Mouse (Mus musculus) MEL (cell line): ENCODE data around the gene Adora3. TPM values are rescaled to one million over a fixed set of nuclear protein-coding genes. Genes with fewer than 3 reads are reported as not detected.

ENCODE experiments used
- DNase-seq: peaks from one replicate; pipeline ENCODE4 v3.0.0; 2011; ENCODE audit warnings: low read depth, low spot score
- H3K27ac ChIP-seq: 2 replicates; pipeline ENCODE4 v1.5.1; 2012; ENCODE audit warnings: low read depth, mild to moderate bottlenecking, control low read depth, low read length, moderate library complexity; ENCODE audit not compliant: control insufficient read depth
- H3K27me3 ChIP-seq, 2 experiments: fragments of 150-350 bp in 1 of 2; sonication (generic) in 1 of 2; 2 replicates each; pipeline ENCODE4 v1.6.1; 2012; ENCODE audit warnings: low read length in 2 of 2, mild to moderate bottlenecking in 2 of 2, improper control_type of control experiment in 1 of 2, moderate library complexity in 1 of 2; ENCODE audit not compliant: insufficient read depth in 2 of 2, control insufficient read depth in 1 of 2
- H3K36me3 ChIP-seq, 2 experiments: 2 replicates each; pipeline ENCODE4 v1.6.1; 2012 to 2014; ENCODE audit warnings: low read length in 2 of 2, improper control_type of control experiment in 1 of 2, inconsistent platforms in 1 of 2, mild to moderate bottlenecking in 1 of 2; ENCODE audit not compliant: insufficient read depth in 2 of 2, control insufficient read depth in 1 of 2
- H3K4me1 ChIP-seq, 2 experiments: fragments of 150-350 bp in 1 of 2; sonication (generic) in 1 of 2; 2 replicates each; pipeline ENCODE4 v1.6.1; 2012; ENCODE audit warnings: low read length in 2 of 2, improper control_type of control experiment in 1 of 2, mild to moderate bottlenecking in 1 of 2; ENCODE audit not compliant: insufficient read depth in 2 of 2, control insufficient read depth in 1 of 2
- H3K4me3 ChIP-seq, 2 experiments: fragments of 150-350 bp in 1 of 2; sonication (generic) in 1 of 2; 2 replicates each; pipeline ENCODE4 v1.5.1; 2012; ENCODE audit warnings: low read depth in 2 of 2, low read length in 2 of 2, mild to moderate bottlenecking in 2 of 2, moderate library complexity in 2 of 2, control low read depth in 1 of 2, improper control_type of control experiment in 1 of 2; ENCODE audit not compliant: control insufficient read depth in 1 of 2, insufficient read depth in 1 of 2
- H3K79me2 ChIP-seq: 2 replicates; pipeline ENCODE4 v1.6.1; 2012; ENCODE audit warnings: mild to moderate bottlenecking, low read length, moderate library complexity; ENCODE audit not compliant: control insufficient read depth, poor library complexity, insufficient read depth
- H3K9ac ChIP-seq: 2 replicates; pipeline ENCODE4 v1.6.1; 2012; ENCODE audit warnings: low read depth, mild to moderate bottlenecking, control low read depth, low read length, moderate library complexity; ENCODE audit not compliant: control insufficient read depth, poor library complexity, severe bottlenecking
- H3K9me3 ChIP-seq: fragments of 150-350 bp; sonication (generic); replicated peaks from 2 replicates; pipeline ENCODE4 v1.6.1; 2012; ENCODE audit warnings: mild to moderate bottlenecking, low read length, improper control_type of control experiment, moderate library complexity; ENCODE audit not compliant: insufficient read depth
- BHLHE40 ChIP-seq: IDR thresholded peaks from 2 replicates; pipeline ENCODE4 v1.6.1; 2012; ENCODE audit warnings: low read depth, mild to moderate bottlenecking, inconsistent platforms, low read length, improper control_type of control experiment, borderline replicate concordance
- CHD1 ChIP-seq: IDR thresholded peaks from 2 replicates; pipeline ENCODE4 v1.6.1; 2012; ENCODE audit warnings: low read depth, mild to moderate bottlenecking, inconsistent platforms, low read length, improper control_type of control experiment
- CTCF ChIP-seq, 3 experiments: IDR thresholded peaks in 2 of 3; conservative IDR thresholded peaks in 1 of 3; 2 replicates each; pipeline ENCODE4 v1.5.1; 2011 to 2012; ENCODE audit warnings: low read length in 3 of 3, low read depth in 2 of 3, mild to moderate bottlenecking in 2 of 3, improper control_type of control experiment in 1 of 3, inconsistent platforms in 1 of 3, mixed read lengths in 1 of 3, moderate library complexity in 1 of 3; ENCODE audit not compliant: control insufficient read depth in 1 of 3, insufficient read depth in 1 of 3, poor library complexity in 1 of 3, severe bottlenecking in 1 of 3
- E2F4 ChIP-seq: IDR thresholded peaks from 2 replicates; pipeline ENCODE4 v1.6.1; 2011; ENCODE audit warnings: low read depth, low read length, improper control_type of control experiment, borderline replicate concordance
- ELF1 ChIP-seq: IDR thresholded peaks from 2 replicates; pipeline ENCODE4 v1.6.1; 2014; ENCODE audit warnings: low read depth, mild to moderate bottlenecking, inconsistent platforms, low read length, improper control_type of control experiment, moderate library complexity
- EP300 ChIP-seq, 2 experiments: IDR thresholded peaks; 2 replicates each; pipeline ENCODE4 v1.6.1; 2011; ENCODE audit warnings: improper control_type of control experiment in 2 of 2, low read length in 2 of 2, low read depth in 1 of 2, mild to moderate bottlenecking in 1 of 2
- ETS1 ChIP-seq: IDR thresholded peaks from 2 replicates; pipeline ENCODE4 v1.6.1; 2012; ENCODE audit warnings: low read depth, mild to moderate bottlenecking, inconsistent platforms, low read length, improper control_type of control experiment, moderate library complexity
- GATA1 ChIP-seq: IDR thresholded peaks from 2 replicates; pipeline ENCODE4 v1.6.1; 2011; ENCODE audit warnings: low read depth, low read length, improper control_type of control experiment
- JUND ChIP-seq: IDR thresholded peaks from 2 replicates; pipeline ENCODE4 v1.6.1; 2011; ENCODE audit warnings: low read depth, mild to moderate bottlenecking, improper control_type of control experiment, low read length
- KAT2A ChIP-seq: conservative IDR thresholded peaks from 2 replicates; pipeline ENCODE4 v1.6.1; 2012; ENCODE audit warnings: low read depth, low read length, improper control_type of control experiment, inconsistent platforms
- MAFK ChIP-seq: IDR thresholded peaks from 2 replicates; pipeline ENCODE4 v1.6.1; 2011; ENCODE audit warnings: low read depth, mild to moderate bottlenecking, low read length, improper control_type of control experiment, borderline replicate concordance
- MYB ChIP-seq: IDR thresholded peaks from 2 replicates; pipeline ENCODE4 v1.6.1; 2011; ENCODE audit warnings: mild to moderate bottlenecking, low read depth, low read length, improper control_type of control experiment
- NELFE ChIP-seq: IDR thresholded peaks from 2 replicates; pipeline ENCODE4 v1.6.1; 2011; ENCODE audit warnings: low read depth, low read length, improper control_type of control experiment
- POLR2A ChIP-seq, 2 experiments: IDR thresholded peaks; 2 replicates each; pipeline ENCODE4 v1.6.1; 2011 to 2012; ENCODE audit warnings: low read length in 2 of 2, mild to moderate bottlenecking in 2 of 2, control low read depth in 1 of 2, improper control_type of control experiment in 1 of 2, low read depth in 1 of 2, moderate library complexity in 1 of 2; ENCODE audit not compliant: control insufficient read depth in 1 of 2, insufficient read depth in 1 of 2, poor library complexity in 1 of 2
- RAD21 ChIP-seq: IDR thresholded peaks from 2 replicates; pipeline ENCODE4 v1.6.1; 2011; ENCODE audit warnings: mild to moderate bottlenecking, low read depth, low read length, improper control_type of control experiment
- RCOR1 ChIP-seq: IDR thresholded peaks from 2 replicates; pipeline ENCODE4 v1.6.1; 2012; ENCODE audit warnings: low read depth, mild to moderate bottlenecking, inconsistent platforms, low read length, improper control_type of control experiment
- SIN3A ChIP-seq: IDR thresholded peaks from 2 replicates; pipeline ENCODE4 v1.6.1; 2012; ENCODE audit warnings: low read length, improper control_type of control experiment, inconsistent platforms
- SMC3 ChIP-seq: IDR thresholded peaks from 2 replicates; pipeline ENCODE4 v1.6.1; 2011; ENCODE audit warnings: low read depth, low read length, improper control_type of control experiment
- TBP ChIP-seq: IDR thresholded peaks from 2 replicates; pipeline ENCODE4 v1.8.0; 2011; ENCODE audit warnings: low read depth, low read length, improper control_type of control experiment
- UBTF ChIP-seq: IDR thresholded peaks from 2 replicates; pipeline ENCODE4 v1.6.1; 2012; ENCODE audit warnings: low read depth, mild to moderate bottlenecking, inconsistent platforms, low read length, improper control_type of control experiment, moderate library complexity, borderline replicate concordance; ENCODE audit not compliant: insufficient read depth
- ZKSCAN1 ChIP-seq: IDR thresholded peaks from 2 replicates; pipeline ENCODE4 v1.6.1; 2012; ENCODE audit warnings: low read depth, mild to moderate bottlenecking, inconsistent platforms, low read length, improper control_type of control experiment, moderate library complexity
- ZMIZ1 ChIP-seq: IDR thresholded peaks from 2 replicates; pipeline ENCODE4 v1.6.1; 2012; ENCODE audit warnings: low read depth, mild to moderate bottlenecking, inconsistent platforms, low read length, improper control_type of control experiment, moderate library complexity
- polyA plus RNA-seq, 2 experiments: library from polyadenylated mRNA; stranded (reverse) in 1 of 2; unstranded in 1 of 2; fragments of >175 nt in 1 of 2; fragments of >200 nt in 1 of 2; gene quantifications; 2 replicates each; pipeline versions ENCODE4 v1.2.1 to v1.2.4; 2012; ENCODE audit warnings: low replicate concordance in 2 of 2, low read depth in 1 of 2; ENCODE audit not compliant: insufficient read length in 2 of 2, insufficient read depth in 1 of 2, missing spikeins in 1 of 2
- total RNA-seq: library from RNA; depleted of rRNA; stranded (reverse); fragments of 300-350 nt; gene quantifications from 2 replicates; pipeline ENCODE4 v1.2.3, GENCODE M21; 2012

Gene Adora3
- total and polyA plus RNA-seq, 3 experiments, result 0.42 to 0.65 TPM; not detected in 1

DNA sequence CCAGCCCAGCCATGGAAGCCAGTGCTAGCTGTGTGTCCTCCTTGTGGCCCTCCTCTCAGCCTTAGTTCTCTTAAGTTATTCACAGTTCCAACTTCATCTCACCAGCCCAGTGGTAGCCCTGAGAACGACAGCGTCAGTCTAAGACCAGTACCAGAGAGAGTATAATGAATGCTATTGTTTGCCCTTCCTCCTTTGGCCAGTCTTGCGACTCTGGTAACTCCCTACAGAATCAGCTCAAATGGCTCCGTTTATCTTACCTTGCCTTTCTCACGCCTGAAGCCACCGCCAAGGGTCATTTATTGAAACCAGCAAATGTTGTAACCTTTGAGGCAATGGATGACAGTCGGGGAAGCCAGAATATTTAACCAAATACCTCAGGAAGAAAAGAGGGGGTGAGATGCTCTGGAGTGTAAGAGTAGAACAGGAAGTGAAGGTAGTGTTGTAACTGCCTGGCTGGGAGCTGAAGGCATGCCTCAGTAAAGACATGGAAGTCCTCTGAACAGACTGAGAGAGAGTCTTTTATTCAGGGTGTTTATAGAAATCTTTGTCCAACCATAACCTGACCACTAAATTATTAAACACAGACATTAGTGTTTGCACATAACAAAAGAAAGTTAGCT lies 8.8 kb upstream of the Adora3 start:
- H3K4me3 ChIP-seq, result no peak overlapping the region
- no peaks in the 10 kb centered on the region for H3K36me3 ChIP-seq
- no peak for DNase-seq
- no peaks in the 10 kb centered on the region; a peak in 1 of 4 replicates for H3K4me1 ChIP-seq
- peaks cover 6 to 8% of the 10 kb centered on the region in 2 experiments for H3K27me3 ChIP-seq
- H3K79me2 ChIP-seq, result no peaks in the 10 kb centered on the region
- TF ChIP-seq UBTF (no peak), POLR2A (IDR thresholded peaks at IDR 0.05; ENCODE audit: control insufficient read depth in 1 of 2, insufficient read depth in 1 of 2, low read depth in 1 of 2, low read length in 2 of 2, poor library complexity in 1 of 2) (no peak), GATA1 (no peak), E2F4 (no peak), JUND (no peak), BHLHE40 (no peak), RAD21 (no peak), CTCF (IDR thresholded peaks at IDR 0.05 in 2 of 3, conservative IDR thresholded peaks at IDR 0.05 in 1 of 3; ENCODE audit: control insufficient read depth in 1 of 3, insufficient read depth in 1 of 3, low read depth in 2 of 3, low read length in 3 of 3, poor library complexity in 1 of 3, severe bottlenecking in 1 of 3) (no peak), RCOR1 (no peak), KAT2A (no peak), EP300 (IDR thresholded peaks at IDR 0.05; ENCODE audit: low read depth in 1 of 2, low read length in 2 of 2) (no peak), ZMIZ1 (no peak)
- no peaks in the 10 kb centered on the region for H3K9me3 ChIP-seq
- no peak overlapping the region for H3K27ac ChIP-seq
- no peak overlapping the region for H3K9ac ChIP-seq

DNA sequence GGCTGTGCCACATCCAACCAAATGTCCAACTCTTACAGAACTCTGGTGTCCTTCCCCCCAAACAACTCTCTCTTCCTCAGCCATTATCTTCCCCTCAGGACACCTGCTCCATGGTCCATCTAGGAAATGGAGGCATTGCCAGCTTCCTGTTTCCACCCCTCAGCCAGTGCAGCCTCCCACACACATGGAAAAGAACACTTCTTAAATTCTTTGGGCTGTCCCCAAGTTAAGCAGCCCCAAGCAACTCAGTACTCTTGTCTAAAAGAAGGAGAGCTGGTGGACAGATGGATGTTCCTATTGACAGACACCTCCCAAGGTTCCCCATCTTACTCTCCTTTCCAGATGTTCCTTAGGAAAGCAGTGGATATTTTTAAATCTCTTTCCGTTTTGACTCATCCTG lies 6.5 kb upstream of the Adora3 start:
- H3K79me2 ChIP-seq, result no peaks in the 10 kb centered on the region
- H3K36me3 ChIP-seq, result no peaks in the 10 kb centered on the region
- no peak overlapping the region for H3K4me3 ChIP-seq
- no peak overlapping the region for H3K27ac ChIP-seq
- no peak for DNase-seq
- no peak overlapping the region for H3K9ac ChIP-seq
- H3K27me3 ChIP-seq, result peaks cover 2 to 8% of the 10 kb centered on the region in 2 experiments
- H3K9me3 ChIP-seq, result no peaks in the 10 kb centered on the region
- H3K4me1 ChIP-seq, result no peaks in the 10 kb centered on the region
- TF ChIP-seq EP300 (IDR thresholded peaks at IDR 0.05; ENCODE audit: low read depth in 1 of 2, low read length in 2 of 2) (no peak), CHD1 (no peak), JUND (no peak), CTCF (IDR thresholded peaks at IDR 0.05 in 2 of 3, conservative IDR thresholded peaks at IDR 0.05 in 1 of 3; ENCODE audit: control insufficient read depth in 1 of 3, insufficient read depth in 1 of 3, low read depth in 2 of 3, low read length in 3 of 3, poor library complexity in 1 of 3, severe bottlenecking in 1 of 3) (no peak), BHLHE40 (no peak), MAFK (no peak), MYB (no peak), ZKSCAN1 (no peak), UBTF (no peak), ETS1 (no peak), NELFE (no peak), POLR2A (IDR thresholded peaks at IDR 0.05; ENCODE audit: control insufficient read depth in 1 of 2, insufficient read depth in 1 of 2, low read depth in 1 of 2, low read length in 2 of 2, poor library complexity in 1 of 2) (no peak), E2F4 (no peak), SIN3A (no peak), RCOR1 (no peak), ELF1 (no peak), TBP (no peak), SMC3 (no peak), RAD21 (no peak)
